Mouse (Mus musculus) neural tube, embryonic 13.5 days (tissue): ENCODE measurements around the gene Ccpg1os. TPM values are rescaled to one million over a fixed set of nuclear protein-coding genes. Genes with fewer than 3 reads are reported as not detected.

Experiments used
- ATAC-seq: fragments of 200-750 bp; cut with Nextera tagmentation; 2 replicates; pipeline ENCODE4 v1.8.0; 2017; ENCODE audit warnings: low read depth, mild to moderate bottlenecking, moderate TSS enrichment, moderate library complexity
- H3K27ac ChIP-seq: fragments of 300-500 bp; sonication (generic); replicated peaks from 2 replicates; pipeline ENCODE4 v1.5.1; 2015; ENCODE audit warnings: moderate library complexity, mild to moderate bottlenecking, inconsistent platforms
- H3K27me3 ChIP-seq: fragments of 300-500 bp; sonication (generic); 2 replicates; pipeline ENCODE4 v1.6.1; 2015; ENCODE audit warnings: mild to moderate bottlenecking, inconsistent platforms
- H3K36me3 ChIP-seq: fragments of 300-500 bp; sonication (generic); 2 replicates; pipeline ENCODE4 v1.6.1; 2015; ENCODE audit warnings: mild to moderate bottlenecking, inconsistent platforms
- H3K4me1 ChIP-seq: fragments of 300-500 bp; sonication (generic); replicated peaks from 2 replicates; pipeline ENCODE4 v1.6.1; 2015; ENCODE audit warnings: inconsistent platforms
- H3K4me2 ChIP-seq: fragments of 300-500 bp; sonication (generic); 2 replicates; pipeline ENCODE4 v1.6.1; 2015; ENCODE audit warnings: inconsistent platforms, mild to moderate bottlenecking, moderate library complexity
- H3K4me3 ChIP-seq: fragments of 300-500 bp; sonication (generic); 2 replicates; pipeline ENCODE4 v1.5.1; 2015; ENCODE audit warnings: mild to moderate bottlenecking, inconsistent platforms
- H3K9ac ChIP-seq: fragments of 300-500 bp; sonication (generic); 2 replicates; pipeline ENCODE4 v1.6.1; 2015; ENCODE audit warnings: moderate library complexity, mild to moderate bottlenecking, inconsistent platforms
- H3K9me3 ChIP-seq: fragments of 300-500 bp; sonication (generic); 2 replicates; pipeline ENCODE4 v1.6.1; 2016; ENCODE audit warnings: inconsistent platforms
- WGBS: fragments of 180-500 bp; shearing (Covaris S2); methylation state at CpG from one replicate; pipeline ENCODE4 v1.1.7; 2015; 5-methylcytosine and 5-hydroxymethylcytosine counted together
- microRNA-seq: library from miRNA; unstranded; fragments of <30 nt; microRNA quantifications from one replicate; pipeline ENCODE4, GENCODE M21; 2016
- polyA plus RNA-seq: library from polyadenylated mRNA; unstranded; fragments of >200 nt; fragmentation: Nextera tagmentation; extraction: Ambion mirVana; gene quantifications from 2 replicates; pipeline ENCODE4 v1.2.1, GENCODE M21; 2015

Gene Ccpg1os
- polyA plus RNA-seq, 1 experiment from 2014 or later: 28.5 TPM

DNA sequence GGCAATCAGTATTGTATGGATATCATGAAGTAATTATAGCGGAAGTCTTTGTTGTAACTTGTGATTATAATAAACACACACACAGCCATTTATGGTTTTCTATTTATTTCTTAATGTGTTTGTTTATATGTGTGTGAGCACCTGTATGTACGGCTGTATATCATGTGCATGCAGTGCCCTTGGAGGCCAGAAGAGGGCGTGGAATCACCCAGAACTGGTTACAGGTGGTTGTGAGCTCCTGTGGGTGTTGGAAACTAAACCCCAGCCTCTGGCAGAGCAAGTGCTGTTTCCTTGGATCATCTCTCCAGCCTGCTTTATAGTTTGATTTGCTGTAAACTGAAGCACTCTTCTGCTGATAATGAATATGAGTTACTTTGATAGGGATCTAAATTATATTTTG lies 41.8 kb downstream of the Ccpg1os start:
- 64% methylated on average over 3 of the region's 3 CpGs for WGBS
- peaks cover 38% of the 10 kb centered on the region for H3K36me3 ChIP-seq
- H3K4me3 ChIP-seq: no peak overlapping the region
- no peak overlapping the region for H3K9ac ChIP-seq
- H3K4me2 ChIP-seq: no peak overlapping the region
- no peak for ATAC-seq
- no peaks in the 10 kb centered on the region for H3K4me1 ChIP-seq
- no peak overlapping the region for H3K27ac ChIP-seq
- 0 out of 2 replicates have a peak, but pooled peaks cover 7% of the 10 kb centered on the region for H3K9me3 ChIP-seq
- no peaks in the 10 kb centered on the region for H3K27me3 ChIP-seq

DNA sequence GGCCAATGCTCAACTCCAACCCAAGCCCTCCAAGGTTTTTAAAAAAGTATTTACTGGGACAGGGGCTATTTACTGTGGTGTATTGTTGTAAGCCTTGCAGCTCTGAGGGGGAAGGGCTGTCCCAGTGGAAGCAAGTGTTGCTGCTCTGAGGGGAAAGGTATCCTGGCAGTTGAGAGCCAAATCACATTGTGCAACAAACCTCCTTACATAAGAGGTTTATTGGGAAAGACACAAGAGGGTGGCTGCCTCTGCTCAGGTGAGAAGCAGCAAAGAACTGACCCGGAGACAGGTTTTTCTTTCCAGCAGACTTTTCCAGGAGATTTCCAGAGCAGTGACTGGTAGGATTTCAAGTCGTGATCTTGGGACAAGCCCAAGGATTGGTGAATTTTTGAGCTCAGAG lies 48.9 kb downstream of the Ccpg1os start:
- H3K4me3 ChIP-seq: no peak overlapping the region
- ATAC-seq: no peak

GRCm38 (mm10) chr9:72935309-72935708 lies 49.9 kb downstream of the Ccpg1os start:
- WGBS: 87% methylated on average over 4 of the region's 4 CpGs
- H3K9me3 ChIP-seq: no peaks in the 10 kb centered on the region

More for the DNA sequence above, 48.9 kb downstream of the Ccpg1os start:
- H3K27me3 ChIP-seq: no peaks in the 10 kb centered on the region
- peaks cover 15% of the 10 kb centered on the region for H3K36me3 ChIP-seq
- no peak overlapping the region for H3K27ac ChIP-seq
- H3K4me1 ChIP-seq: no peaks in the 10 kb centered on the region
- no peak overlapping the region for H3K4me2 ChIP-seq
- H3K9ac ChIP-seq: no peak overlapping the region
- 70% methylated on average over 2 of the region's 2 CpGs for WGBS
- no peaks in the 10 kb centered on the region for H3K9me3 ChIP-seq

GRCm38 (mm10) chr9:72931166-72931790 lies 53.9 kb downstream of the Ccpg1os start:
- Histone ChIP-seq H3K4me2 (no peak overlapping the region), H3K9me3 (no peaks in the 10 kb centered on the region), H3K4me1 (peaks cover 20% of the 10 kb centered on the region), H3K36me3 (peaks cover 19% of the 10 kb centered on the region), H3K9ac (no peak overlapping the region), H3K4me3 (no peak overlapping the region), H3K27me3 (no peaks in the 10 kb centered on the region), H3K27ac (no peak overlapping the region)
- ATAC-seq: no peak
- 82% methylated on average over 13 of the region's 13 CpGs for WGBS

More at GRCm38 (mm10) chr9:72935309-72935708, 49.9 kb downstream of the Ccpg1os start:
- Histone ChIP-seq H3K4me1 (no peaks in the 10 kb centered on the region), H3K36me3 (peaks cover 17% of the 10 kb centered on the region), H3K4me2 (no peak overlapping the region), H3K27me3 (no peaks in the 10 kb centered on the region), H3K4me3 (no peak overlapping the region), H3K9ac (no peak overlapping the region), H3K27ac (no peak overlapping the region)
- ATAC-seq: no peak

Small RNAs within 50 kb of the gene (microRNA-seq; reads per million reads assigned to microRNA genes)
- not detected for gene Gm27353

Other genes starting within 250 kb of the Ccpg1os start
- 0.51 and 0.52 TPM in 2 replicates for gene Prtg, start 178.5 kb downstream of the Ccpg1os start, polyA plus RNA-seq
- gene Pygo1, start 59.7 kb downstream of the Ccpg1os start, polyA plus RNA-seq: 12.4 and 13.5 TPM in 2 replicates
- 2.4 and 2.7 TPM in 2 replicates for gene Dyx1c1, start 26.6 kb downstream of the Ccpg1os start, polyA plus RNA-seq
- gene Gm44503, start 26.5 kb downstream of the Ccpg1os start, polyA plus RNA-seq: not detected in 2 replicates
- gene Ccpg1, start within 50 bp of the Ccpg1os start, polyA plus RNA-seq: 44.5 and 45.9 TPM in 2 replicates
- gene Pigb, start 55.0 kb upstream of the Ccpg1os start, polyA plus RNA-seq: 11.3 and 13.3 TPM in 2 replicates
- 1.0 and 1.9 TPM in 2 replicates for gene Rab27a, start 59.5 kb upstream of the Ccpg1os start, polyA plus RNA-seq
- gene Khdc3, start 116.5 kb upstream of the Ccpg1os start, polyA plus RNA-seq: not detected in 2 replicates
- not detected in 2 replicates for gene Gm20509, start 117.1 kb upstream of the Ccpg1os start, polyA plus RNA-seq
- gene Rsl24d1, start 128.0 kb upstream of the Ccpg1os start, polyA plus RNA-seq: 104 and 122 TPM in 2 replicates